Mouse (Mus musculus) CH12.LX (cell line): ENCODE data around the gene Zc3h18. TPM values are rescaled to one million over a fixed set of nuclear protein-coding genes. Genes with fewer than 3 reads are reported as not detected.
A peak's percentile ranks its signal among the peaks of the same experiment; 100 is the strongest.

Experiments used
- DNase-seq: peaks from one replicate; pipeline ENCODE4 v3.0.0-alpha.2; 2013; ENCODE audit errors: extremely low read depth
- H3K27ac ChIP-seq: 2 replicates; pipeline ENCODE4 v1.5.1; 2012; ENCODE audit warnings: low read depth, mild to moderate bottlenecking, control low read depth, moderate library complexity; ENCODE audit not compliant: insufficient read depth
- H3K27me3 ChIP-seq: replicated peaks from 2 replicates; pipeline ENCODE3; 2012; ENCODE audit warnings: inconsistent platforms
- H3K36me3 ChIP-seq, 2 experiments: replicated peaks in 1 of 2; 2 replicates each; pipeline versions ENCODE3 to v1.6.1; 2012; ENCODE audit warnings: inconsistent platforms in 1 of 2, low read length in 1 of 2, mild to moderate bottlenecking in 1 of 2, mixed read lengths in 1 of 2, moderate library complexity in 1 of 2; ENCODE audit not compliant: control insufficient read depth in 1 of 2, insufficient read depth in 1 of 2
- H3K4me1 ChIP-seq, 2 experiments: 2 replicates each; pipeline ENCODE4 v1.6.1; 2012; ENCODE audit warnings: inconsistent platforms in 1 of 2, moderate library complexity in 1 of 2; ENCODE audit not compliant: insufficient read depth in 2 of 2, control insufficient read depth in 1 of 2
- H3K4me2 ChIP-seq: 2 replicates; pipeline ENCODE4 v1.6.1; 2012; ENCODE audit warnings: low read depth, mild to moderate bottlenecking, control low read depth; ENCODE audit not compliant: poor library complexity, insufficient read depth, severe bottlenecking
- H3K4me3 ChIP-seq, 3 experiments: fragments of 150-350 bp in 1 of 3; sonication (generic) in 1 of 3; replicated peaks in 1 of 3; 2 replicates each; pipeline versions ENCODE3 to v1.5.1; 2011 to 2012; ENCODE audit warnings: low read depth in 2 of 3, low read length in 2 of 3, mild to moderate bottlenecking in 2 of 3, moderate library complexity in 2 of 3, control low read depth in 1 of 3, improper control_type of control experiment in 1 of 3, inconsistent platforms in 1 of 3, mixed read lengths in 1 of 3; ENCODE audit not compliant: poor library complexity in 1 of 3
- H3K79me2 ChIP-seq: replicated peaks from 2 replicates; pipeline ENCODE4 v1.6.1; 2012; ENCODE audit warnings: mild to moderate bottlenecking, moderate library complexity; ENCODE audit not compliant: control insufficient read depth, poor library complexity, insufficient read depth, severe bottlenecking; ENCODE audit errors: extremely low read depth
- H3K9ac ChIP-seq: 2 replicates; pipeline ENCODE4 v1.6.1; 2012; ENCODE audit warnings: low read depth, mild to moderate bottlenecking, control low read depth, moderate library complexity; ENCODE audit not compliant: insufficient read depth
- H3K9me3 ChIP-seq: replicated peaks from 2 replicates; pipeline ENCODE3; 2012; ENCODE audit warnings: low read length, inconsistent platforms, mixed read lengths
- CHD1 ChIP-seq: IDR thresholded peaks from 2 replicates; pipeline ENCODE4 v1.6.1; 2012; ENCODE audit warnings: low read depth, low read length, improper control_type of control experiment, inconsistent platforms
- CHD2 ChIP-seq: IDR thresholded peaks from 2 replicates; pipeline ENCODE4 v1.6.1; 2011; ENCODE audit warnings: low read length, improper control_type of control experiment
- CTCF ChIP-seq, 2 experiments: IDR thresholded peaks in 1 of 2; conservative IDR thresholded peaks in 1 of 2; 2 replicates each; pipeline ENCODE4 v1.5.1; 2011 to 2012; ENCODE audit warnings: low read depth in 2 of 2, low read length in 2 of 2, improper control_type of control experiment in 1 of 2, inconsistent platforms in 1 of 2, mild to moderate bottlenecking in 1 of 2, moderate library complexity in 1 of 2
- EP300 ChIP-seq: IDR thresholded peaks from 2 replicates; pipeline ENCODE4 v1.6.1; 2011; ENCODE audit warnings: low read length, improper control_type of control experiment
- GABPA ChIP-seq: IDR thresholded peaks from 2 replicates; pipeline ENCODE4 v1.6.1; 2012; ENCODE audit warnings: low read depth, low read length, improper control_type of control experiment, inconsistent platforms; ENCODE audit not compliant: insufficient replicate concordance
- HCFC1 ChIP-seq: IDR thresholded peaks from 2 replicates; pipeline ENCODE4 v1.6.1; 2012; ENCODE audit warnings: low read depth, mild to moderate bottlenecking, inconsistent platforms, low read length, improper control_type of control experiment
- IRF4 ChIP-seq: IDR thresholded peaks from 2 replicates; pipeline ENCODE4 v1.6.1; 2014; ENCODE audit warnings: low read depth, mild to moderate bottlenecking, inconsistent platforms, low read length, improper control_type of control experiment
- JUN ChIP-seq: IDR thresholded peaks from 2 replicates; pipeline ENCODE4 v1.6.1; 2011; ENCODE audit warnings: low read depth, mild to moderate bottlenecking, low read length, improper control_type of control experiment, moderate library complexity; ENCODE audit not compliant: insufficient read depth
- KAT2A ChIP-seq: IDR thresholded peaks from 2 replicates; pipeline ENCODE4 v1.6.1; 2012; ENCODE audit warnings: low read length, improper control_type of control experiment, inconsistent platforms; ENCODE audit not compliant: insufficient replicate concordance
- MAFK ChIP-seq: IDR thresholded peaks from 2 replicates; pipeline ENCODE4 v1.6.1; 2011; ENCODE audit warnings: low read length, improper control_type of control experiment; ENCODE audit not compliant: insufficient replicate concordance
- MAX ChIP-seq: IDR thresholded peaks from 2 replicates; pipeline ENCODE4 v1.6.1; 2011; ENCODE audit warnings: low read length, improper control_type of control experiment
- MAZ ChIP-seq: IDR thresholded peaks from 2 replicates; pipeline ENCODE4 v1.6.1; 2012; ENCODE audit warnings: low read depth, mild to moderate bottlenecking, inconsistent platforms, low read length, improper control_type of control experiment, moderate library complexity
- MEF2A ChIP-seq: IDR thresholded peaks from 2 replicates; pipeline ENCODE4 v1.6.1; 2014; ENCODE audit warnings: low read depth, mild to moderate bottlenecking, inconsistent platforms, low read length, improper control_type of control experiment, borderline replicate concordance
- MYC ChIP-seq: IDR thresholded peaks from 2 replicates; pipeline ENCODE4 v1.6.1; 2011; ENCODE audit warnings: low read depth, mild to moderate bottlenecking, improper control_type of control experiment, low read length
- NELFE ChIP-seq: IDR thresholded peaks from 2 replicates; pipeline ENCODE4 v1.6.1; 2011; ENCODE audit warnings: low read depth, low read length, improper control_type of control experiment
- PAX5 ChIP-seq: IDR thresholded peaks from 2 replicates; pipeline ENCODE4 v1.6.1; 2012; ENCODE audit warnings: low read length, inconsistent platforms, mixed read lengths
- POLR2AphosphoS2 ChIP-seq: IDR thresholded peaks from 2 replicates; pipeline ENCODE4 v1.6.1; 2011; ENCODE audit warnings: low read depth, low read length, improper control_type of control experiment
- SIN3A ChIP-seq: IDR thresholded peaks from 2 replicates; pipeline ENCODE4 v1.6.1; 2012; ENCODE audit warnings: low read length, improper control_type of control experiment, inconsistent platforms
- TCF12 ChIP-seq: IDR thresholded peaks from 2 replicates; pipeline ENCODE4 v1.6.1; 2014; ENCODE audit warnings: low read depth, mild to moderate bottlenecking, inconsistent platforms, low read length, improper control_type of control experiment
- UBTF ChIP-seq: IDR thresholded peaks from 2 replicates; pipeline ENCODE4 v1.6.1; 2012; ENCODE audit warnings: low read depth, mild to moderate bottlenecking, inconsistent platforms, low read length, improper control_type of control experiment, moderate library complexity
- ZNF384 ChIP-seq: IDR thresholded peaks from 2 replicates; pipeline ENCODE4 v1.6.1; 2012; ENCODE audit warnings: low read depth, low read length, improper control_type of control experiment, inconsistent platforms
- dilution Hi-C: fragments of 300-500 bp; cut with MboI; formaldehyde crosslinking; loops from 2 replicates; pipeline ENCODE4 v1.14.3; 2020; ENCODE audit warnings: low sequenced_read_pairs; ENCODE audit not compliant: extremely low pct_unique_long_range_greater_than_20kb, extremely low pct_ligation_motif_present
- in situ Hi-C: fragments of 300-500 bp; cut with MboI; formaldehyde crosslinking; loops from 3 replicates; pipeline ENCODE4 v1.14.3; 2019; ENCODE audit warnings: low sequenced_read_pairs, low pct_ligation_motif_present, low pct_unique_long_range_greater_than_20kb, mixed read lengths
- polyA plus RNA-seq: library from polyadenylated mRNA; unstranded; fragments of >175 nt; gene quantifications from 2 replicates; pipeline ENCODE4 v1.2.1, GENCODE M21; 2012; ENCODE audit warnings: low read depth; ENCODE audit not compliant: insufficient read length
- total RNA-seq, 2 experiments: library from RNA; depleted of rRNA; stranded (reverse); fragments of 300-350 nt in 1 of 2; fragments of >200 nt in 1 of 2; gene quantifications; 2 replicates each; pipeline ENCODE4 v1.2.3; 2012 to 2014

The Zc3h18 gene
- total and polyA plus RNA-seq, 3 experiments: 34.6 to 83.0 (median 58.5) TPM

DNA sequence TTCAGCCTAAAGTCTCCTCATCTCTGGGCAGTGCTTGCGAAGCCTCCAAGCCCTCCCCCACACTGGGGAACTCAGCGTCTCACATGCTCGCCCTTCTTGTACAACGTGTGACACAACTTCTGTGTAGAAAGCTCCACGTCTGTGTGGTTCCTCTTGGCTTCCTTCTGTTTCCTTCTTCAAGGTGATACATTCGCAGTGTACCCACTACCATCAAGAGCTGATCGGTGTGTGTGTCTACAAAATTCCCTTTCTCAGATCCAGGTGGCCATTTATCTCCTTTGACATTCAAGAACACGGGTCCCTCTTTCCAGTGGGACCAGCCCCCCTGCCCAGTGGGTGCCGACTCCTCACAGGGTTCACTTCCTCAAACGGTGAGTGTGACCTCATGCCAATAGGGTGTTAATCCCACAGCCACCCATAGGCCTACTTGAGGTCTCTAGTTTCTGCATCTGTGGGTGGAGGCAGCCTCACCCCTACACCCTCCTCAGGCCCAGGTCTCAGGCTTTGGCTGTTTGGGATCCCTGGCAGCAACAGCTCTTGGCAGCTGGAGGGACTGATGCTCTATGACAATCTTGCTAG, 53.7 kb downstream of the Zc3h18 start (continued):
- no peak for TF ChIP-seq MAFK
- peak; percentile 92 for TF ChIP-seq POLR2AphosphoS2
- peak; percentile 69 for TF ChIP-seq EP300
- TF ChIP-seq KAT2A: 0 out of 2 replicates have a peak, but pooled peaks have one; percentile 19
- TF ChIP-seq MAZ: peak; percentile 38; the same call in 1 of the 2 replicates
- peak; percentile 27; the same call in 1 of the 2 replicates for TF ChIP-seq MEF2A
- no peak for TF ChIP-seq CTCF (conservative IDR thresholded peaks at IDR 0.05 in 1 of 2, IDR thresholded peaks at IDR 0.05 in 1 of 2; ENCODE audit: low read depth in 2 of 2, low read length in 2 of 2)

- H3K27me3 ChIP-seq: no peaks in the 10 kb centered on the region
- H3K9me3 ChIP-seq: peaks cover 3% of the 10 kb centered on the region
- H3K79me2 ChIP-seq: peaks cover 44% of the 10 kb centered on the region
- dilution Hi-C loops: no loop called here
- peak overlapping the region; percentile 93 for H3K9ac ChIP-seq
- H3K36me3 ChIP-seq: peaks cover 30 to 63% of the 10 kb centered on the region in 2 experiments
- peak overlapping the region; percentile 12 to 85 (median 48) for H3K4me3 ChIP-seq
- H3K4me1 ChIP-seq: peaks cover 41 to 56% of the 10 kb centered on the region in 2 experiments
- TF ChIP-seq PAX5: no peak
- 0 out of 2 replicates have a peak, but pooled peaks have one; percentile 5 for TF ChIP-seq MAZ
- TF ChIP-seq, all 38 proteins: peak for 1
- H3K27ac ChIP-seq: peak overlapping the region; percentile 98
- peak overlapping the region; percentile 92 for H3K4me2 ChIP-seq
- in situ Hi-C loops: loop anchor here (25.0 kb wide), 1 partner anchor 843 kb away; the partner anchor contains the start of genes Fbxo31 and Map1lc3b
- DNase-seq: peak; percentile 22
Observed at GRCm38 (mm10) chr8:122430646-122431045, 54.2 kb downstream of the Zc3h18 start.

DNA sequence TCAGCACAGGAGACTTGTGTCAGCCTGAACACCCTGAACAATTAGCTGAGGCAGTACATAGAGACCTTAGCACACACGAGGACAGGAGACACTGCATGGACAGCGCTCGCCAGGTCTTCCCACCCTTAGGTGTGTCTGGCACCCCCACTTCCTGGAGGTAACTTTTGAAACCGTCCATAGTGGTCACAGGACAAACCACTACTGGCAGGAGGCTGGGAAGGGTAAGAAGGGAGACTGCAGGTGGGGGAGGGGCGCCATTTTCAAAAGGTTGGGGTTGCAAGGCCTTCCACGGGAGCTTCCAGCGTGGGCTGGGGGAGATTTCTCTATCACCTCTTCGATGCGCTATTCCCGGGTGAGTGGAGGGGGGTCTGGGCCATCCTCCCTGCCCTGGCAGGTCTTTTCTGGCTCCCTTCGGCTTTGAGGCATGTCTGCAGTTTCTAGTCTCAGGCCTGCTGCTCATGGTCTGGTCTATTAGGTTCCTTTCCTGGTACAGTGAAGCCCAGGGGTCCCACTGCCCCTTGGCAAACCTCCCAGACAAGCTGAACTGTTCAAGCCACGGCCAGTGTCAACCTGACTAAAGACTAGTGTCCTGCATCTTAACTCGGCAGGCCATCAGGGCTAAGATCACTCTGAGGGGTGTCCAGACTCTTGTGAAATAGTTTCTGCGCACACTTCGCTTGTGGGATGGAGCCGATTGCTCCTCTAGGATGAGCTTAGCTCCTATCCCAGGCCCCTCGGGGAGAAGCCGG, 55.5 kb downstream of the Zc3h18 start:
- Histone ChIP-seq H3K4me2 (peak overlapping the region; percentile 92), H3K4me1 (peaks cover 33 to 52% of the 10 kb centered on the region in 2 experiments)

More for the DNA sequence above, 55.5 kb downstream of the Zc3h18 start:
- H3K27ac ChIP-seq: peak overlapping the region; percentile 98
- DNase-seq: peak; percentile 45
- in situ Hi-C loops (loop anchor here (25.0 kb wide), 1 partner anchor 845 kb away; the partner anchor contains the start of genes Fbxo31 and Map1lc3b), dilution Hi-C loops (no loop called here)
- no peak for TF ChIP-seq CTCF (conservative IDR thresholded peaks at IDR 0.05 in 1 of 2, IDR thresholded peaks at IDR 0.05 in 1 of 2; ENCODE audit: low read depth in 2 of 2, low read length in 2 of 2)
- TF ChIP-seq KAT2A: no peak
- no peak for TF ChIP-seq IRF4
- TF ChIP-seq MEF2A: peak; percentile 12; the same call in 1 of the 2 replicates
- TF ChIP-seq PAX5: no peak
- TF ChIP-seq CHD1: no peak
- TF ChIP-seq MAFK: no peak
- peak; percentile 32; the same call in 1 of the 2 replicates for TF ChIP-seq SIN3A
- TF ChIP-seq MYC: 0 out of 2 replicates have a peak, but pooled peaks have one; percentile 52
- no peak; the same call in 1 of the 2 replicates for TF ChIP-seq UBTF
- peak; percentile 52 for TF ChIP-seq TCF12
- no peak for TF ChIP-seq ZNF384
- TF ChIP-seq HCFC1: no peak
- TF ChIP-seq GABPA: no peak
- TF ChIP-seq MAX: no peak
- TF ChIP-seq JUN: no peak
- TF ChIP-seq CHD2: peak; percentile 66
- TF ChIP-seq NELFE: no peak; the same call in 1 of the 2 replicates
- TF ChIP-seq POLR2AphosphoS2: no peak
- peaks cover 44% of the 10 kb centered on the region for H3K79me2 ChIP-seq
- H3K4me3 ChIP-seq: peak overlapping the region; percentile 83 to 86 (median 85)
- peak overlapping the region; percentile 93 for H3K9ac ChIP-seq
- H3K27me3 ChIP-seq: no peaks in the 10 kb centered on the region
- H3K36me3 ChIP-seq: peaks cover 29 to 63% of the 10 kb centered on the region in 2 experiments
- peaks cover 7% of the 10 kb centered on the region for H3K9me3 ChIP-seq
